Mouse (Mus musculus) adrenal gland, postnatal 0 days (tissue): Measurements from ENCODE around the gene Zscan22. TPM values are rescaled to one million over a fixed set of nuclear protein-coding genes. Genes with fewer than 3 reads are reported as not detected.

Experiments
- polyA plus RNA-seq: library from polyadenylated mRNA; unstranded; fragments of >200 nt; fragmentation: Nextera tagmentation; extraction: Ambion mirVana; gene quantifications from 2 replicates; pipeline ENCODE4 v1.2.1, GENCODE M21; 2015

The Zscan22 gene
- polyA plus RNA-seq, result 6.5 and 6.6 TPM in 2 replicates

GRCm38 (mm10) chr7:12897655-12898410, at the start of gene Zscan22:
Gene Zscan22 (plus strand): TSS chr7:12897815.

GRCm38 (mm10) chr7:12880911-12881660, 16.5 kb upstream of the Zscan22 start, which contains the start of gene Zfp128:
Gene Zfp128 (plus strand): TSS chr7:12881177.

GRCm38 (mm10) chr7:12921705-12922465, 24.3 kb downstream of the Zscan22 start, which contains the start of gene Rps5:
Gene Rps5 (plus strand): TSS chr7:12922290.

GRCm38 (mm10) chr7:12927191-12927680, 29.6 kb downstream of the Zscan22 start, which contains the start of gene Rnf225:
Gene Rnf225 (plus strand): TSS chr7:12927416.

Other genes starting within 250 kb of the Zscan22 start
- not detected in 2 replicates for gene Vmn2r55, start 212.8 kb upstream of the Zscan22 start, polyA plus RNA-seq
- not detected in 2 replicates for gene Vmn2r56, start 162.8 kb upstream of the Zscan22 start, polyA plus RNA-seq
- gene Zscan18, start 94.2 kb upstream of the Zscan22 start, polyA plus RNA-seq, result 4.0 and 4.5 TPM in 2 replicates
- gene Zfp329, start 79.0 kb upstream of the Zscan22 start, polyA plus RNA-seq, result 6.0 and 7.4 TPM in 2 replicates
- 17.2 and 23.7 TPM in 2 replicates for gene Zfp110, start 63.1 kb upstream of the Zscan22 start, polyA plus RNA-seq
- 1.7 and 2.3 TPM in 2 replicates for gene Zfp128, start 16.6 kb upstream of the Zscan22 start, polyA plus RNA-seq
- 865 and 1,106 TPM in 2 replicates for gene Rps5, start 24.5 kb downstream of the Zscan22 start, polyA plus RNA-seq
- gene Rnf225, start 29.6 kb downstream of the Zscan22 start, polyA plus RNA-seq, result 0.08 and 0.30 TPM in 2 replicates
- gene Zfp324, start 68.0 kb downstream of the Zscan22 start, polyA plus RNA-seq, result 6.2 and 7.5 TPM in 2 replicates
- gene Zfp446, start 80.0 kb downstream of the Zscan22 start, polyA plus RNA-seq, result 3.8 and 6.0 TPM in 2 replicates
- gene Slc27a5, start 100.4 kb downstream of the Zscan22 start, polyA plus RNA-seq, result 1.9 and 3.0 TPM in 2 replicates
- 104 and 137 TPM in 2 replicates for gene Trim28, start 101.3 kb downstream of the Zscan22 start, polyA plus RNA-seq
- 9.3 and 12.6 TPM in 2 replicates for gene Zbtb45, start 112.2 kb downstream of the Zscan22 start, polyA plus RNA-seq
- gene Chmp2a, start 137.0 kb downstream of the Zscan22 start, polyA plus RNA-seq, result 265 and 267 TPM in 2 replicates
- gene Ube2m, start 140.5 kb downstream of the Zscan22 start, polyA plus RNA-seq, result 103 and 124 TPM in 2 replicates
- gene Mzf1, start 156.9 kb downstream of the Zscan22 start, polyA plus RNA-seq, result 1.7 and 2.9 TPM in 2 replicates
- not detected in 2 replicates for gene Vmn1r85, start 197.4 kb downstream of the Zscan22 start, polyA plus RNA-seq
- not detected in 2 replicates for gene Vmn1r86, start 222.1 kb downstream of the Zscan22 start, polyA plus RNA-seq
- not detected in 2 replicates for gene Vmn1r87, start 242.3 kb downstream of the Zscan22 start, polyA plus RNA-seq